Mouse (Mus musculus) heart, embryonic 15.5 days (tissue): ENCODE results near the gene Cnnm3. TPM values are rescaled to one million over a fixed set of nuclear protein-coding genes. Genes with fewer than 3 reads are reported as not detected.

Experiments used
- ATAC-seq: fragments of 200-750 bp; cut with Nextera tagmentation; replicated peaks from 2 replicates; pipeline ENCODE4 v1.8.0; 2017; ENCODE audit warnings: low read depth, moderate TSS enrichment; ENCODE audit not compliant: insufficient number of reproducible peaks, insufficient read depth, low FRiP score
- H3K27ac ChIP-seq: fragments of 300-500 bp; sonication (generic); 2 replicates; pipeline ENCODE4 v1.5.1; 2015; ENCODE audit warnings: mild to moderate bottlenecking, inconsistent platforms
- H3K27me3 ChIP-seq: fragments of 300-500 bp; sonication (generic); 2 replicates; pipeline ENCODE4 v1.6.1; 2015; ENCODE audit warnings: inconsistent platforms
- H3K36me3 ChIP-seq: fragments of 300-500 bp; sonication (generic); 2 replicates; pipeline ENCODE4 v1.6.1; 2015; ENCODE audit warnings: mild to moderate bottlenecking, inconsistent platforms
- H3K4me1 ChIP-seq: fragments of 300-500 bp; sonication (generic); replicated peaks from 2 replicates; pipeline ENCODE4 v1.6.1; 2015; ENCODE audit warnings: inconsistent platforms
- H3K4me2 ChIP-seq: fragments of 300-500 bp; sonication (generic); 2 replicates; pipeline ENCODE4 v1.6.1; 2015; ENCODE audit warnings: inconsistent platforms, mild to moderate bottlenecking, moderate library complexity
- H3K4me3 ChIP-seq: fragments of 300-500 bp; sonication (generic); 2 replicates; pipeline ENCODE4 v1.5.1; 2015; ENCODE audit warnings: mild to moderate bottlenecking, inconsistent platforms
- H3K9ac ChIP-seq: fragments of 300-500 bp; sonication (generic); 2 replicates; pipeline ENCODE4 v1.6.1; 2015; ENCODE audit warnings: mild to moderate bottlenecking, inconsistent platforms
- H3K9me3 ChIP-seq: fragments of 300-500 bp; sonication (generic); replicated peaks from 2 replicates; pipeline ENCODE4 v1.6.1; 2016; ENCODE audit warnings: inconsistent platforms
- WGBS: fragments of 180-500 bp; shearing (Covaris S2); methylation state at CpG from one replicate; pipeline ENCODE4 v1.1.7; 2015; ENCODE audit warnings: mixed read lengths; 5-methylcytosine and 5-hydroxymethylcytosine counted together
- polyA plus RNA-seq: library from polyadenylated mRNA; unstranded; fragments of >200 nt; fragmentation: Nextera tagmentation; extraction: Ambion mirVana; gene quantifications from 2 replicates; pipeline ENCODE4 v1.2.1, GENCODE M21; 2015

Gene Cnnm3
- polyA plus RNA-seq, 1 experiment from 2014 or later = 2.4 TPM

DNA sequence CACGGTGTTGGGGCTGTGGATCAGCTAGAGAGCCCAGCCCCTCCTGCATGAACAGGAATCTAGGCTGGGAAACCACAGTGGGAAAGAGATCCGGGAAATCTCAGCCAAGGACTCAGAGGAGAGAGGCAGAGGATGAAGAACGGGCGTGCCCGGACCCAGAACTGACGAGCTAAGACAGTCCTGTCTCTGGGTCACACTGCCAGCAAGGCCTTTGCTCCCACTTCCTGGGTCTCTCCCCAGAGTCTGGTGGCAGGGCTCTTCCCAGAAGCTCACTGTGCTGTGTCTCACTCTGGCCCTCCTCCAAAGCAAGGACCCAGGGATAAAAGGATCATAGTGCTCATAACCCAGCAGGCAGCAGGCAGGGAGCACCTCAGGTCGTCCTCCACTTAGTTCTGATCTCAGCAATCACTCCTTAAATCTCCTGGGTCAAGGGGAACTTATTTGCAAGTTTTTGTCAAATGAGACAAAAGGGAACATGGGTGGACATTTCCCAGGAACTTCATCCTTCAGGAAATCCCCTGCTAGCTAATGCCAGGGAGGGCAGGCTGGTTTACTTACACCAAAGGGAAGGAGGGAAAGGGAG is 58.1 kb downstream of the Cnnm3 start:
- H3K27me3 ChIP-seq = no peaks in the 10 kb centered on the region
- 51% methylated on average over 6 of the region's 7 CpGs for WGBS
- H3K4me1 ChIP-seq = peaks cover 45% of the 10 kb centered on the region
- H3K36me3 ChIP-seq = no peaks in the 10 kb centered on the region
- no peak overlapping the region for H3K9ac ChIP-seq
- ATAC-seq = no peak
- no peaks in the 10 kb centered on the region for H3K9me3 ChIP-seq
- peak overlapping the region; percentile 21 for H3K27ac ChIP-seq
- H3K4me3 ChIP-seq = no peak overlapping the region
- no peak overlapping the region for H3K4me2 ChIP-seq

DNA sequence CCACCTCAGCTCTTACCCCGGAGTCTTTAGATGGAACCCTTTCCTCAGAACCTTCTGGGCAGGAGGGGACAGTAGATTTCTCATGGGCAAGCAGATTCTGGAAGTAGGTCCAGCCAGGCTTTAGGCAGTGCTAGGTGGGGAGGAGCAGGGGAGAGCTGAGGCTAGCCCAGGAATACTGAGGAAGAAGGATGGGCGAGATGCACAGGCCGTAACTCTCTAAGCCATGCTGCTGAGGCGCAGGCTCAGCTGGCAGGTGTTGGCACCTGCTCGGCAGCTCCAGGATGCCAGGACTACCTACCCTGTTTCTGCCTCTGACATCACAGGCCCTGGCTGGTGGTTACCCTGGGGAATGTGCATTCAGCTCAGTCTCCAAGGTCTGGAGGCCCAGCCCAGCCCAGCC is 58.7 kb downstream of the Cnnm3 start:
- Histone ChIP-seq H3K4me3 (no peak overlapping the region), H3K27ac (peak overlapping the region; percentile 21; the same call in 1 of the 2 replicates), H3K9me3 (no peaks in the 10 kb centered on the region), H3K4me2 (no peak overlapping the region), H3K27me3 (no peaks in the 10 kb centered on the region), H3K9ac (no peak overlapping the region), H3K36me3 (no peaks in the 10 kb centered on the region), H3K4me1 (peaks cover 45% of the 10 kb centered on the region)
- 82% methylated on average over 5 of the region's 5 CpGs for WGBS
- ATAC-seq = no peak

DNA sequence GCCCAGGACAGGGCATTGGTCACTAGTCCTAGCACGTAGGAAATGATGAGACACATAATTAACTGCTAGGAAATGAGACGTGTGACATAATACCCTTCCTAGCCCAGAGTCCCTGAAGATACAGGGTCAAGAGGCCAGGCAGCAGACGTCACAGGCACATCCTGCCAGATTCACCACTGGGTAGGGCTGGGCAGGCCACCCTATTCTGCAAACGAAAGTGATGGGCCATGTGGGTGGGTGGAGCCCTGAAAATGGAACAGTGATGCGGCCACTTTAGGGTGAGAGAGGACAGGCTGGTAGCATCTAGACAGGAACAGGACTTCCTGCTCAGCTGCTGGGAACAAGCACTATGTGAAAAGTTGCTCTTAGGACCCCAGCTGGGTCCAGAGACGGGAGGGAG is 60.0 kb downstream of the Cnnm3 start:
- no peak for ATAC-seq
- WGBS = 39% methylated on average over 6 of the region's 6 CpGs
- H3K36me3 ChIP-seq = no peaks in the 10 kb centered on the region
- H3K9me3 ChIP-seq = no peaks in the 10 kb centered on the region
- no peak overlapping the region for H3K4me3 ChIP-seq
- peaks cover 42% of the 10 kb centered on the region for H3K4me1 ChIP-seq
- peak overlapping the region; percentile 21; the same call in 1 of the 2 replicates for H3K27ac ChIP-seq
- H3K4me2 ChIP-seq = no peak overlapping the region
- no peaks in the 10 kb centered on the region for H3K27me3 ChIP-seq
- H3K9ac ChIP-seq = no peak overlapping the region

DNA sequence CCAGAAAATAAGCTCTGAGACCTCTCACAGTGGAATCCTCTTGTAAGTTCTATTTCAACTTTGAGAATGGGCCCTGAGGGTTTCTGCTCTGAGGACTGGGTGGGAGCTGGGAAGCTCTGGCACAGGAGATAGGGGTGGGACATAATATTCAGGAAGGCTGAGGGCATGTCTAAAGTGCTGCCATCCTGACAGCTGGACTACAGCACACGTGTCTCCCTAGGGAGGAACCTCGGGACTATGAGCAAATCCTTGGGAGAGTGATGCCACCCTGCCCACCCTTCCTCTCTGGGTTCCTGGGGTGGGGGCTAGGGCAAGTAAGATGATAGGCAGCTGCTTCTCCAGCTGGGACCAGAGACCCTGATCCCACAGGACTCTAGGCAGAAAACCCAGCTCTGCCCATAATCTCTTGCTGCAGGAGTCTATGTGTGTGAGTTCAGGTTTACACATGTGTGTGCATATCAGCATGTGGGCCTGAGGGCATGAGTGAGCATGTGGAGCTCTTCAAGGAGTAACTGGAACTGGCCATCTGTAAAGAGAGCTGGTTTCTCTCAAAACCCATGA is 60.6 kb downstream of the Cnnm3 start:
- no peak for ATAC-seq
- 49% methylated on average over 2 of the region's 2 CpGs for WGBS
- H3K4me1 ChIP-seq = peaks cover 41% of the 10 kb centered on the region
- no peak overlapping the region for H3K9ac ChIP-seq
- H3K36me3 ChIP-seq = no peaks in the 10 kb centered on the region
- no peak overlapping the region for H3K4me2 ChIP-seq
- H3K9me3 ChIP-seq = no peaks in the 10 kb centered on the region
- no peak overlapping the region for H3K4me3 ChIP-seq
- H3K27ac ChIP-seq = no peak overlapping the region
- H3K27me3 ChIP-seq = no peaks in the 10 kb centered on the region

DNA sequence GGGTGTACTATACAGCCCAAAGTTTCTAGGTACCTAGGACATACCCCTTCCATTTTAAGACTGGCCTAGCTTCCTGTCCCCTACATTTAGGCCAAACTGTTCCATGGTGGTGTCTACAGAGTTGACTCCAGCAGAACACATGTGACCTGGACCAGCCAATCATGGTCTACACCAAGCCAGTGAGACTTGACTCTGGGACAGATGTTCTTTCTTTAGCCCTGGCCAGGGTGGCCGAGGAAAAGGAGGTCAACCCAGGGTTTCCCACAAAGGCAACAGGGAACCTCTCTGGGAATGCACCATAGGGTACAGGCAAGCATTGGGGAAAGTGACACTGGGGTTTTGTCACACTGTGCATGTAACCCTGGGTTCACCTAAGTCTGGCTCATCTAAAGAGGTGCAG is 61.0 kb downstream of the Cnnm3 start:
- Histone ChIP-seq H3K4me3 (no peak overlapping the region), H3K27ac (no peak overlapping the region), H3K4me2 (no peak overlapping the region), H3K9me3 (no peaks in the 10 kb centered on the region), H3K36me3 (no peaks in the 10 kb centered on the region), H3K9ac (no peak overlapping the region), H3K27me3 (no peaks in the 10 kb centered on the region), H3K4me1 (peaks cover 41% of the 10 kb centered on the region)
- WGBS = 58% methylated on average over 1 of the region's 1 CpGs
- no peak for ATAC-seq

DNA sequence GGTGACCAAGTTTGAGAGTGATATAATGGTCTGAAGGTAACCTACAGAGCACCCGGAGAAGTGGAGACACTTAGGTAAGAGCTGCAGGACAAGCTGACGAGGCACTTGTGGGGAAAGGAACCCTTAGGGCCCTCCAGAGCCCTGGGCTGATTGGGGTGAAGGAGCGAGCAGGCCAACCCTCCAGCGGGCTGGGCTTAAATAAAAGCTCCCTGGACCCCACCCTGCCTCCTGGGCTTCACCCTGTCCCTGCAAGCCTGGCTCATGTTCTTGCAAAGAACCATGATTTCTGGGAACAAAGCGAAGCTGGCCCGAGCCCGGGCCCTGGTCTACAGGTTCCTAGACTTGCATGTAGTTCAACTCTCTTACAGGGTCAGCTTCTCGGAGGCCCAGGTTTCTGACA is 61.9 kb downstream of the Cnnm3 start:
- peaks cover 37% of the 10 kb centered on the region for H3K4me1 ChIP-seq

DNA sequence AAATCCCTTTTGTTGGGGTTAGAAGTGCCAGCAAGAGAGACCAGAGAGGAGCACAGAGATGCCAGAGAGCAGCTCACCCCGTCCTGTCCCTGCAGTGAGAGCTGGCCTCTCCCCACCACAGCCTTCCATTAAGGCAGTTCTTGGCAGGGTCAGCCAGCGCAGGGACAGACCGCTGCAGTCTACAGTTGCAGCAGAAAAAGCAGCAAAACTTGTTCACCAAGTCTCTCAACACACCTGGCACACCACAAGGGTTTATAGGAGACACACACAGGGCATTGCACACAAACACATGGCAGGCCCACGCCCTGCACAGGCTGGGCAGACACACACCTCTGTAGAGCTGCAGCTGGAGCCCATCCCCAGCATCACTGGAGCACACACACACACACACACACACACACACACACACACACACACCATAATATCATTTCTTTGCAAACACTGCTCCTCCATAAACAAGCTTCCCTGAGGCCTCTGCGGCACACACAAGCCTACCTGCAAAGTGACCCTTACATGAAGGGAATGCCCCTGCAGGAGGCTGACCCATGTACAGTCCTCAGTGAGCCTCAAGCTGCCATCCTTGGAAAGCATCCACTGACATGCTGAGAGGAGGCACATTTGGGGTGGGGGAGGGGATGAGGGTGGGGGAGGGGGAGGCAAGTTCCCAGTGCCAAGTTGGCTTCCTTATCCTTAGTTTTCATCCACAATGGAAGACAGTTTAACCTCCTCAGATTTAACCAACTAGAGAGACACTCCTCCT is 62.7 kb downstream of the Cnnm3 start:
- Histone ChIP-seq H3K4me3 (no peak overlapping the region), H3K27ac (peak overlapping the region; percentile 3; the same call in 1 of the 2 replicates), H3K4me1 (peaks cover 38% of the 10 kb centered on the region), H3K9me3 (no peaks in the 10 kb centered on the region), H3K4me2 (no peak overlapping the region), H3K9ac (no peak overlapping the region), H3K27me3 (no peaks in the 10 kb centered on the region), H3K36me3 (no peaks in the 10 kb centered on the region)
- no peak for ATAC-seq
- 81% methylated on average over 5 of the region's 5 CpGs for WGBS

More for the DNA sequence above, 61.9 kb downstream of the Cnnm3 start:
- 77% methylated on average over 8 of the region's 8 CpGs for WGBS
- no peaks in the 10 kb centered on the region for H3K36me3 ChIP-seq
- no peak overlapping the region for H3K9ac ChIP-seq
- H3K9me3 ChIP-seq = no peaks in the 10 kb centered on the region
- no peak overlapping the region for H3K4me2 ChIP-seq
- no peak for ATAC-seq
- H3K4me3 ChIP-seq = no peak overlapping the region
- H3K27ac ChIP-seq = peak overlapping the region; percentile 3; the same call in 1 of the 2 replicates
- no peaks in the 10 kb centered on the region for H3K27me3 ChIP-seq

DNA sequence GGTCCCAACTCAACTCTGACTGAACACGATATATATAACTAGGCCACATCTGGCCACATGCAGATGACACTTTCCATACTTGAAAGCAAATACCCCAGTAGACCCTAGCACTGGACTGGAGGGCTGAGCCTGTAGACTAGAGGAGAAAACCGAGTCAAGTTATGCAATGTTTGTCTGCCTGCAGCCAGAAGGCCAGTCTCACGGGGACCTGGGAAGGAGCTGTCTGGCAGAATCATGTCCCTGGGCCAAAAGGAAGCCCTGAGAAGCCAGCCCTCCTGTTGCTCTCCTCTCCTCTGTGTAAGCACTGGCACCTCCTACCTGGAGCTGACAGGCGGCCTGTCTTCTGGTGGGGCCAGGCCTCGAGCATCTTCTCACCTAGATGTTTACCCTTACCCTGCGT is 63.7 kb downstream of the Cnnm3 start:
- 62% methylated on average over 6 of the region's 6 CpGs for WGBS
- H3K27me3 ChIP-seq = no peaks in the 10 kb centered on the region
- no peak overlapping the region for H3K4me2 ChIP-seq
- no peak overlapping the region for H3K9ac ChIP-seq
- H3K4me3 ChIP-seq = no peak overlapping the region
- no peak for ATAC-seq
- peaks cover 38% of the 10 kb centered on the region for H3K4me1 ChIP-seq
- no peak overlapping the region for H3K27ac ChIP-seq
- H3K36me3 ChIP-seq = no peaks in the 10 kb centered on the region
- no peaks in the 10 kb centered on the region for H3K9me3 ChIP-seq

DNA sequence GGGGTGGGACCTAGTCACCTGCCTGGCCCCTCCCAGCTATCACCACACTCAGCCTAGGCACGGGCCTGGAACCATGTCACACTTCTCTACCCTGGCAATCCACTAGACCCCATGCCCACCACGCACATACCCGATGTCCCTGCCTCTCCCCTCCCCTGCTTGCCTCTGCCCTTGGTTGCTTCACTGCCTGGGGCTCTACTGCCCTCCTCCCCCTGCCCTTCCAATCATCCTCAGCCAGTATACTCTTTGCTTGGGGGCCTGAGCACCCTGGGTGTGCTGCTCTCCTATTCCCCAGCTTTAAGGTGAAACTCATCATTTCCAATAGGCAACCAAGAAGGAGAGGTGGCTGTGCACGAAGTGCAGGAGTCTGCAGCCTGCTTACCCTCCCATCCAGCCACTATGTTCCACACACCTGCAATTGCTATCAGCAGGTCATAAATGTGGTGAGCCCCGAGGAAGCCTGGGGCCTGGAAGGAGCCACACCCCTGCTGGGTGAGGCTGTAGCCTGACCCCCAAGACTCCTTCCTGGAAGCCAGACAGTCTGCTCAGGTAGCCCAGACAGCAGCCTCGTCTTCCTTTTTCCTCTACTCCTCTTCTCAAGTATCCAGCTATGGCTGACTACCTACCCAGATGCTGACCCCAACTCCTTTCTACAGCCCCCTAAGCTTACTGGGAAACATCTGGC is 65.5 kb downstream of the Cnnm3 start:
- Histone ChIP-seq H3K27ac (no peak overlapping the region), H3K9me3 (no peaks in the 10 kb centered on the region), H3K4me2 (no peak overlapping the region), H3K27me3 (no peaks in the 10 kb centered on the region), H3K36me3 (no peaks in the 10 kb centered on the region), H3K9ac (no peak overlapping the region), H3K4me3 (no peak overlapping the region), H3K4me1 (peaks cover 39% of the 10 kb centered on the region)
- 63% methylated on average over 6 of the region's 6 CpGs for whole genome bisulfite sequencing
- ATAC-seq = no peak
